Mouse (Mus musculus): ENCODE data around the gene Spint2.

DNA sequence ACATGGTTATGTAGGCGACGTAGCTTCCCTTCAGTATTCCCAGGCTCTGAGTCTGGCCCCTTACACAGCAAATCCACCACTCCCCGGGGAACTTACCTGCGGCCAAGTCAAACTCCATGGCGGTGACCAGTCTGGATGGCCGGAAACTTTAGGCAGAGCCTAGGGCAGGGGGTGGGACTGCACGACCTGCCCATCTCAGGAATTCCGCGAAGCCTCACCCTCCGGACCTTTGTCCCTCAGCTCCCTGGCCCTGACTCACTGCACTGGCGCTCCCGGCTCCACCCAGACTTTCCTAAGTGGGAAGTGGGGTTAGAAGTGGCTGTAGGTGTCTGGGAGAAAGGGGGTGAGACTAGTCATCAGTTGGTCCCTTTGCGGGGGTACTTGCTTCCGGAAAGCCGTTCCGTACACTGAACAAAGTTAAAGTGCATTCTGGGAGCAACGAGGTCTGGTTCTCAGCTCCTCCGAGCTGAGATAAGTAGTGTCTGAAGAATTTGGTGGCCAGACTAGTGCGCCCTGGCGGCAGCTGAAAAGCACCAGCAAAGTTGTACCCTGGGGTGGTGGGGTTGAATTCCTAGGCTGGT, 33.4 kb downstream of the Spint2 start, which contains the start of gene 2200002D01Rik:
- no peak for TF ChIP-seq CTCF (IDR thresholded peaks at IDR 0.05; ENCODE audit: borderline replicate concordance, extremely low read depth, insufficient read depth, insufficient read length)
- no peak for TF ChIP-seq POLR2A (IDR thresholded peaks at IDR 0.05; ENCODE audit: borderline replicate concordance, extremely low read depth, insufficient read depth, insufficient read length, poor library complexity, severe bottlenecking)

Measured in brain, embryonic 14.5 days (tissue).